Mouse (Mus musculus): ENCODE data around the gene Pcnx3. TPM values are rescaled to one million over a fixed set of nuclear protein-coding genes. Genes with fewer than 3 reads are reported as not detected.

The Pcnx3 gene
- polyA plus RNA-seq, 1 experiment from 2014 or later, result 20.9 TPM

DNA sequence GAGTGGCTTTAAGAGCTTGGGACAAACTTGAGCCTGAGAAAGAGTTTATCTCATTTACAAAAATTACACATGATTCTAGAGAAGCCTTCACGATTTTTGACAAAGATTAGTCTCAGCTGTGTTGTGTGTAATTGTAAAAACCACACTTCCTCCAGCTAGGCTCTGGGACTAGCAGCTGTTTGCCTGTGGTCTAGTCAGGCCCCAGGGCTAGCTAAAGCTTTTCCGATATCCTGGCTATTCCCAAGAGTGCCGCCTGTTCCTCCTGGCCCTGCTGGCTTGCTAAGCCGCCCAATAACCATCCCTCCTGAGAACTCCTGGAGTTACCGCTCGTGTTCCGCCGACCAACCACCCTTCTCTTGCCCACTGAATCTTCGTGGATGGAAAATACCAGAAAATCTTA is 56.6 kb downstream of the Pcnx3 start:
- WGBS, result 66% methylated on average over 9 of the region's 9 CpGs
- no peak overlapping the region for H3K27ac ChIP-seq
- H3K4me3 ChIP-seq, result no peak overlapping the region
- ATAC-seq (ENCODE audit: insufficient number of reproducible peaks, low FRiP score, low TSS enrichment, low read depth), result no peak
- H3K9ac ChIP-seq, result no peak overlapping the region
- H3K9me3 ChIP-seq, result no peaks in the 10 kb centered on the region
- peaks cover 7% of the 10 kb centered on the region for H3K4me1 ChIP-seq
- H3K4me2 ChIP-seq, result no peak overlapping the region
- no peaks in the 10 kb centered on the region for H3K27me3 ChIP-seq
- no peaks in the 10 kb centered on the region for H3K36me3 ChIP-seq

DNA sequence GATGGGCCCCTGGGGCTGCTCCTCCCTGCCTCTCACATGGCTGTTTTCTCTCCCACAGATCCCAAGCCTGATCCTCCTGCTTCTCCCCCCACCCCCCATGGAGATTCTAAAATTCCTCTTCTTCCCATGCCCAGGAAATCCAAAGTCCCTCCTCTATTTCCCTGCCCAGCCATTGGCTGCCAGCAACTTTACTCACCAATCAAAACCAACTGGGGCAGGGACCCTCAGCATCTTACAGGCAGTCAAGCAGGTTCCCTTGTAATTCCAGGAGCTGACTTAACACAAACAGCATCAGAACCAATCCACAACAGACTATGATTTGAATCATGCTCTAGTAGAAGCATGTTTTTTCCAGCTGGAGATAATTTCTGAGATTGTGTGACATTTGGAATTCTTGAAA is 58.8 kb downstream of the Pcnx3 start:
- no peak overlapping the region for H3K4me3 ChIP-seq
- no peaks in the 10 kb centered on the region for H3K27me3 ChIP-seq
- H3K4me1 ChIP-seq, result no peaks in the 10 kb centered on the region
- no peaks in the 10 kb centered on the region for H3K9me3 ChIP-seq
- no peak overlapping the region for H3K9ac ChIP-seq
- no peaks in the 10 kb centered on the region for H3K36me3 ChIP-seq
- no peak overlapping the region for H3K4me2 ChIP-seq
- H3K27ac ChIP-seq, result no peak overlapping the region
- ATAC-seq (ENCODE audit: insufficient number of reproducible peaks, low FRiP score, low TSS enrichment, low read depth), result no peak

DNA sequence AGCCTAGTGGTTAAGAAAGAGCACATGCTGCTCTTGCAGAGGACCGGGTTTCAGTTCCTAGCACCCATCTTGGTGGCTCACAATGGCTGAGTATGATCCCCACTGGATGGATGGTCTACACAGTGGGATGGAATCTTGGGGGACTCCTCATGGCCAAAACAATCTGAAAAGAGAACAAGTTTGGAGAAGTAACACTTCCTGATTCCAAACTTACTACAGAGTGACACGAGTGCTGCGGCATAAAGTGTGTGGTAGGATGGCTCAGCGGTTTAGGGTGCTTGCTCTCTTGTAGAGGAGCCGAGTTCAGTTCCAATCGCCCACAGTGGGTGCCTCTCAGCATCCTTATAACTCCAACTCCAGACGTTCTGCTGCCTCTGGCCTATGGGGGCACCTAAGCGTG is 63.4 kb downstream of the Pcnx3 start:
- no peak overlapping the region for H3K4me2 ChIP-seq
- whole genome bisulfite sequencing, result 82% methylated on average over 8 of the region's 8 CpGs
- no peak for ATAC-seq (ENCODE audit: insufficient number of reproducible peaks, low FRiP score, low TSS enrichment, low read depth)
- H3K27ac ChIP-seq, result no peak overlapping the region
- no peaks in the 10 kb centered on the region for H3K4me1 ChIP-seq
- no peaks in the 10 kb centered on the region for H3K9me3 ChIP-seq
- H3K36me3 ChIP-seq, result no peaks in the 10 kb centered on the region
- H3K9ac ChIP-seq, result no peak overlapping the region
- H3K27me3 ChIP-seq, result no peaks in the 10 kb centered on the region
- no peak overlapping the region for H3K4me3 ChIP-seq

DNA sequence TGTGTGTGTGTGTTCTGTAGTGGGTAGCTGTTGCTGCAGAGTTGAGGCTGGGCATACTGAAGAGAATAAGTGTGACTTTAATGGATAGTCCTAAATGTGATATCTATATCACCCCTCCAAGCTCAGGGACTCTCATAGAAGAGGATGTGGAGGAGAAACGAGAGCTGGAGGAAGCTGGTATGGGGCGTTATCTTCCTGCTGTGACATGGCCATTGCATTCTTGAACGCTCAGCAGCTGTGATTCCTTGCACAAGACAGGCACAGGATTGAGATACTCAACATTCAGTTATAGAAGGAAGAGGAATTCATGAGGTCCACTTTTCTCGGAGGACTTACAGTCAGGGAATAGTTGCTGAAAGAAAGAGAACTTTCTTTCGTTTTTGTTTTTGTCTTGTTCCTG is 66.8 kb downstream of the Pcnx3 start:
- Histone ChIP-seq H3K9me3 (no peaks in the 10 kb centered on the region), H3K27ac (no peak overlapping the region), H3K27me3 (no peaks in the 10 kb centered on the region), H3K4me3 (no peak overlapping the region), H3K4me2 (no peak overlapping the region), H3K9ac (no peak overlapping the region), H3K36me3 (no peaks in the 10 kb centered on the region), H3K4me1 (no peaks in the 10 kb centered on the region)
- ATAC-seq (ENCODE audit: insufficient number of reproducible peaks, low FRiP score, low TSS enrichment, low read depth), result no peak
- 81% methylated on average over 5 of the region's 5 CpGs for WGBS

DNA sequence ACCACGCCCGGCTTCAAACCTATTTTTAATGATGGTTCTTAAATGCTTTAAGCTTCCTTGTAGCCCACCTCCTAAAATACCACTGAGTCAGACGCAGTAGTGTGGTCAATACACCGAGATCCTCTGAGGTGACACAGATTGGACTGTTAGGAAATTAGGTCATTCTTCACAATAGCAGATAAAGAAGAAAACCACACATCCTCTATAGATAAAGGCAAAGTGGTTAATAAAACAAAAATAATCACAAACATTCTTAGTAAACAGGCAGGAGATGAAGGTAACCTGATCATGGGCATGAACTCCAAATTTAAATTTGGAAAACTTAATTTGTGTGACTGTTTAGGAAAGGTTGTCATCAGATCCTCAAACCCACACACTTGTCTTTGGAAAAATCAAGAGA is 68.7 kb downstream of the Pcnx3 start:
- H3K27ac ChIP-seq, result no peak overlapping the region
- H3K36me3 ChIP-seq, result no peaks in the 10 kb centered on the region
- H3K4me3 ChIP-seq, result no peak overlapping the region
- no peaks in the 10 kb centered on the region for H3K27me3 ChIP-seq
- no peak overlapping the region for H3K9ac ChIP-seq
- no peaks in the 10 kb centered on the region for H3K9me3 ChIP-seq
- ATAC-seq (ENCODE audit: insufficient number of reproducible peaks, low FRiP score, low TSS enrichment, low read depth), result no peak
- WGBS, result 77% methylated on average over 4 of the region's 4 CpGs
- no peaks in the 10 kb centered on the region for H3K4me1 ChIP-seq
- no peak overlapping the region for H3K4me2 ChIP-seq

DNA sequence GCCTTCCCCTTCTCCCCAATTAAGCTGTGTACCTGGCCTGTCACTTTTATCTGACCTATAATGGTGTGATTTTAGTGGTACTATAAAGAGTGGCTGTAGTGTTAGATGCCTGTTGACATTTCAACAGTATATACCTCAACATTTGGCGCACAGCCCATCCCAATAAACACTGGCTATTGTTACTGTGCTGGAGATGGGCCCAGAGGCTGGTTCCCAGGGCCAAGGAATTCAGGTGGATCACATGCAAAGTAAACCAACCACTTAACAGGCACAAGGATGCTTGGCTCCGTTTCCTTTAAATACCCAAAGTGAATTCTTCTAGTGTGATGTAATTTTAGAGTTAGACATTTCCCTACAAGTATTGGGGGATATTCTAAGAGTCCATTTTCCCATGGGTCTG is 73.8 kb downstream of the Pcnx3 start:
- Histone ChIP-seq H3K9ac (no peak overlapping the region), H3K9me3 (no peaks in the 10 kb centered on the region), H3K27me3 (no peaks in the 10 kb centered on the region), H3K4me3 (no peak overlapping the region), H3K36me3 (no peaks in the 10 kb centered on the region), H3K4me2 (no peak overlapping the region), H3K4me1 (peaks cover 6% of the 10 kb centered on the region), H3K27ac (no peak overlapping the region)
- 52% methylated on average over 2 of the region's 2 CpGs for WGBS
- ATAC-seq (ENCODE audit: insufficient number of reproducible peaks, low FRiP score, low TSS enrichment, low read depth), result no peak

Small RNAs within 50 kb of the gene (microRNA-seq; reads per million reads assigned to microRNA genes)
- gene Mir6987, result not detected

Other genes starting within 250 kb of the Pcnx3 start
- gene Fosl1, start 241.4 kb downstream of the Pcnx3 start, polyA plus RNA-seq (2015; fragmentation: Nextera tagmentation; extraction: Ambion mirVana), result not detected in 2 replicates
- 6.6 and 6.9 TPM in 2 replicates for gene Ccdc85b, start 231.0 kb downstream of the Pcnx3 start, polyA plus RNA-seq (2015; fragmentation: Nextera tagmentation; extraction: Ambion mirVana)
- gene Fibp, start 228.3 kb downstream of the Pcnx3 start, polyA plus RNA-seq (2015; fragmentation: Nextera tagmentation; extraction: Ambion mirVana), result 99.3 and 105 TPM in 2 replicates
- gene Ctsw, start 220.4 kb downstream of the Pcnx3 start, polyA plus RNA-seq (2015; fragmentation: Nextera tagmentation; extraction: Ambion mirVana), result 0.82 and 1.7 TPM in 2 replicates
- 221 and 223 TPM in 2 replicates for gene Efemp2, start 215.0 kb downstream of the Pcnx3 start, polyA plus RNA-seq (2015; fragmentation: Nextera tagmentation; extraction: Ambion mirVana)
- 35.5 and 36.6 TPM in 2 replicates for gene Mus81, start 200.5 kb downstream of the Pcnx3 start, polyA plus RNA-seq (2015; fragmentation: Nextera tagmentation; extraction: Ambion mirVana)
- gene Cfl1, start 198.5 kb downstream of the Pcnx3 start, polyA plus RNA-seq (2015; fragmentation: Nextera tagmentation; extraction: Ambion mirVana), result 2,209 and 2,356 TPM in 2 replicates
- not detected in 2 replicates for gene 1700020D05Rik, start 185.1 kb downstream of the Pcnx3 start, polyA plus RNA-seq (2015; fragmentation: Nextera tagmentation; extraction: Ambion mirVana)
- gene Snx32, start 178.4 kb downstream of the Pcnx3 start, polyA plus RNA-seq (2015; fragmentation: Nextera tagmentation; extraction: Ambion mirVana), result 9.4 and 10.3 TPM in 2 replicates
- gene Ovol1, start 128.3 kb downstream of the Pcnx3 start, polyA plus RNA-seq (2015; fragmentation: Nextera tagmentation; extraction: Ambion mirVana), result 30.1 and 30.3 TPM in 2 replicates
- 4.3 and 4.4 TPM in 2 replicates for gene Ap5b1, start 120.9 kb downstream of the Pcnx3 start, polyA plus RNA-seq (2015; fragmentation: Nextera tagmentation; extraction: Ambion mirVana)
- 115 and 116 TPM in 2 replicates for gene Rnaseh2c, start 87.0 kb downstream of the Pcnx3 start, polyA plus RNA-seq (2015; fragmentation: Nextera tagmentation; extraction: Ambion mirVana)
- gene Kat5, start 78.7 kb downstream of the Pcnx3 start, polyA plus RNA-seq (2015; fragmentation: Nextera tagmentation; extraction: Ambion mirVana), result 43.3 and 48.7 TPM in 2 replicates
- 57.3 and 62.0 TPM in 2 replicates for gene Rela, start 51.4 kb downstream of the Pcnx3 start, polyA plus RNA-seq (2015; fragmentation: Nextera tagmentation; extraction: Ambion mirVana)
- gene Sipa1, start 25.2 kb downstream of the Pcnx3 start, polyA plus RNA-seq (2015; fragmentation: Nextera tagmentation; extraction: Ambion mirVana), result 31.1 and 31.2 TPM in 2 replicates
- 22.7 and 24.9 TPM in 2 replicates for gene Map3k11, start 166 bp downstream of the Pcnx3 start, polyA plus RNA-seq (2015; fragmentation: Nextera tagmentation; extraction: Ambion mirVana)
- 3.1 and 4.4 TPM in 2 replicates for gene Kcnk7, start 15.5 kb upstream of the Pcnx3 start, polyA plus RNA-seq (2015; fragmentation: Nextera tagmentation; extraction: Ambion mirVana)
- gene Ehbp1l1, start 37.4 kb upstream of the Pcnx3 start, polyA plus RNA-seq (2015; fragmentation: Nextera tagmentation; extraction: Ambion mirVana), result 28.9 and 48.5 TPM in 2 replicates
- gene Fam89b, start 40.7 kb upstream of the Pcnx3 start, polyA plus RNA-seq (2015; fragmentation: Nextera tagmentation; extraction: Ambion mirVana), result 101 and 107 TPM in 2 replicates
- 59.4 and 64.3 TPM in 2 replicates for gene Ltbp3, start 52.0 kb upstream of the Pcnx3 start, polyA plus RNA-seq (2015; fragmentation: Nextera tagmentation; extraction: Ambion mirVana)
- gene Scyl1, start 82.5 kb upstream of the Pcnx3 start, polyA plus RNA-seq (2015; fragmentation: Nextera tagmentation; extraction: Ambion mirVana), result 81.6 and 85.1 TPM in 2 replicates
- gene Frmd8, start 186.4 kb upstream of the Pcnx3 start, polyA plus RNA-seq (2015; fragmentation: Nextera tagmentation; extraction: Ambion mirVana), result 28.4 and 31.3 TPM in 2 replicates
- gene Slc25a45, start 188.9 kb upstream of the Pcnx3 start, polyA plus RNA-seq (2015; fragmentation: Nextera tagmentation; extraction: Ambion mirVana), result 3.4 and 5.2 TPM in 2 replicates
- gene Tigd3, start 205.2 kb upstream of the Pcnx3 start, polyA plus RNA-seq (2015; fragmentation: Nextera tagmentation; extraction: Ambion mirVana), result 3.1 TPM in 2 replicates
- 117 and 125 TPM in 2 replicates for gene Dpf2, start 224.1 kb upstream of the Pcnx3 start, polyA plus RNA-seq (2015; fragmentation: Nextera tagmentation; extraction: Ambion mirVana)
- gene Cdc42ep2, start 235.9 kb upstream of the Pcnx3 start, polyA plus RNA-seq (2015; fragmentation: Nextera tagmentation; extraction: Ambion mirVana), result 9.2 and 12.6 TPM in 2 replicates

Data from limb, embryonic 15.5 days (tissue).